Mouse (Mus musculus) heart, embryonic 16.5 days (tissue): ENCODE measurements around the gene Eif3d. TPM values are rescaled to one million over a fixed set of nuclear protein-coding genes. Genes with fewer than 3 reads are reported as not detected.
A peak's percentile ranks its signal among the peaks of the same experiment; 100 is the strongest.

Experiments
- ATAC-seq: fragments of 200-750 bp; cut with Nextera tagmentation; replicated peaks from 2 replicates; pipeline ENCODE4 v1.8.0; 2017; ENCODE audit warnings: moderate number of reproducible peaks; ENCODE audit not compliant: insufficient read depth, low FRiP score; ENCODE audit errors: extremely low read depth
- H3K27ac ChIP-seq: fragments of 300-500 bp; sonication (generic); 2 replicates; pipeline ENCODE4 v1.5.1; 2014; ENCODE audit warnings: mild to moderate bottlenecking, low read length, control low read depth, moderate library complexity
- H3K27me3 ChIP-seq: fragments of 300-500 bp; sonication (generic); 2 replicates; pipeline ENCODE4 v1.6.1; 2014; ENCODE audit warnings: low read length, mixed read lengths; ENCODE audit not compliant: control insufficient read depth, insufficient read depth
- H3K36me3 ChIP-seq: fragments of 300-500 bp; sonication (generic); 2 replicates; pipeline ENCODE4 v1.6.1; 2014; ENCODE audit not compliant: control insufficient read depth, insufficient read depth
- H3K4me1 ChIP-seq: fragments of 300-500 bp; sonication (generic); 2 replicates; pipeline ENCODE4 v1.6.1; 2014; ENCODE audit warnings: low read length, mixed read lengths; ENCODE audit not compliant: control insufficient read depth, insufficient read depth
- H3K4me2 ChIP-seq: fragments of 300-500 bp; sonication (generic); 2 replicates; pipeline ENCODE4 v1.6.1; 2014; ENCODE audit warnings: low read depth, mild to moderate bottlenecking, control low read depth, low read length
- H3K4me3 ChIP-seq: fragments of 300-500 bp; sonication (generic); 2 replicates; pipeline ENCODE4 v1.5.1; 2014; ENCODE audit warnings: mild to moderate bottlenecking, control low read depth, low read length
- H3K9ac ChIP-seq: fragments of 300-500 bp; sonication (generic); 2 replicates; pipeline ENCODE4 v1.6.1; 2014; ENCODE audit warnings: low read length, control low read depth
- H3K9me3 ChIP-seq: fragments of 300-500 bp; sonication (generic); replicated peaks from 2 replicates; pipeline ENCODE4 v1.6.1; 2016; ENCODE audit warnings: low read length; ENCODE audit not compliant: control insufficient read depth
- WGBS: fragments of 180-500 bp; shearing (Covaris S2); extraction: QIAGEN DNeasy Blood & Tissue Kit; methylation state at CpG from one replicate; pipeline ENCODE4 v1.1.7; 2014; 5-methylcytosine and 5-hydroxymethylcytosine counted together
- polyA plus RNA-seq: library from polyadenylated mRNA; unstranded; fragments of >200 nt; fragmentation: Nextera tagmentation; extraction: Ambion mirVana; gene quantifications from 2 replicates; pipeline ENCODE4 v1.2.1, GENCODE M21; 2015

Eif3d gene
- polyA plus RNA-seq, 1 experiment from 2014 or later, result 125 TPM

GRCm38 (mm10) chr15:77935673-77936375 is 34.8 kb downstream of the Eif3d start:
- 0 out of 2 replicates have a peak, but pooled peaks cover 2% of the 10 kb centered on the region for H3K4me1 ChIP-seq
- WGBS, result 78% methylated on average over 14 of the region's 14 CpGs
- H3K4me2 ChIP-seq, result no peak overlapping the region
- no peaks in the 10 kb centered on the region for H3K36me3 ChIP-seq
- H3K27ac ChIP-seq, result no peak overlapping the region
- H3K4me3 ChIP-seq, result no peak overlapping the region
- no peak for ATAC-seq
- H3K9me3 ChIP-seq, result no peaks in the 10 kb centered on the region
- no peak overlapping the region for H3K9ac ChIP-seq
- H3K27me3 ChIP-seq, result 0 out of 2 replicates have a peak, but pooled peaks cover 2% of the 10 kb centered on the region

GRCm38 (mm10) chr15:77934968-77935367 is 35.6 kb downstream of the Eif3d start:
- no peak for ATAC-seq
- H3K4me1 ChIP-seq, result peaks cover 3% of the 10 kb centered on the region
- no peak overlapping the region for H3K4me3 ChIP-seq
- 63% methylated on average over 5 of the region's 5 CpGs for WGBS
- no peak overlapping the region for H3K4me2 ChIP-seq
- H3K27ac ChIP-seq, result no peak overlapping the region
- no peak overlapping the region for H3K9ac ChIP-seq
- H3K9me3 ChIP-seq, result no peaks in the 10 kb centered on the region
- H3K36me3 ChIP-seq, result no peaks in the 10 kb centered on the region
- H3K27me3 ChIP-seq, result 0 out of 2 replicates have a peak, but pooled peaks cover 2% of the 10 kb centered on the region

GRCm38 (mm10) chr15:77934326-77934725 is 36.3 kb downstream of the Eif3d start:
- no peak overlapping the region for H3K27ac ChIP-seq
- 71% methylated on average over 11 of the region's 11 CpGs for WGBS
- H3K27me3 ChIP-seq, result 0 out of 2 replicates have a peak, but pooled peaks cover 2% of the 10 kb centered on the region
- no peaks in the 10 kb centered on the region for H3K36me3 ChIP-seq
- peaks cover 10% of the 10 kb centered on the region for H3K4me1 ChIP-seq
- no peak for ATAC-seq
- H3K4me3 ChIP-seq, result no peak overlapping the region
- H3K9me3 ChIP-seq, result no peaks in the 10 kb centered on the region
- no peak overlapping the region for H3K9ac ChIP-seq
- no peak overlapping the region for H3K4me2 ChIP-seq

- H3K4me2 ChIP-seq, result 0 out of 2 replicates have a peak overlapping the region, but pooled peaks have one; percentile 13
- no peak overlapping the region for H3K4me3 ChIP-seq
- ATAC-seq, result peak; percentile 45
- WGBS, result 2% methylated on average over 14 of the region's 14 CpGs
- peaks cover 10% of the 10 kb centered on the region for H3K4me1 ChIP-seq
- no peak overlapping the region for H3K27ac ChIP-seq
- 0 out of 2 replicates have a peak, but pooled peaks cover 2% of the 10 kb centered on the region for H3K27me3 ChIP-seq
- H3K36me3 ChIP-seq, result no peaks in the 10 kb centered on the region
- H3K9ac ChIP-seq, result no peak overlapping the region; the same call in 1 of the 2 replicates
- H3K9me3 ChIP-seq, result no peaks in the 10 kb centered on the region
Measured at GRCm38 (mm10) chr15:77933770-77934169, 36.8 kb downstream of the Eif3d start.

- no peak for ATAC-seq
- Histone ChIP-seq H3K27ac (no peak overlapping the region), H3K4me2 (no peak overlapping the region), H3K4me1 (peaks cover 10% of the 10 kb centered on the region), H3K9me3 (no peaks in the 10 kb centered on the region), H3K9ac (no peak overlapping the region), H3K36me3 (no peaks in the 10 kb centered on the region), H3K27me3 (0 out of 2 replicates have a peak, but pooled peaks cover 2% of the 10 kb centered on the region), H3K4me3 (no peak overlapping the region)
- WGBS, result 48% methylated on average over 3 of the region's 3 CpGs
Measured at GRCm38 (mm10) chr15:77933222-77933621, 37.4 kb downstream of the Eif3d start.

GRCm38 (mm10) chr15:77931689-77932016 is 39.0 kb downstream of the Eif3d start:
- 40% methylated on average over 6 of the region's 6 CpGs for WGBS
- H3K27me3 ChIP-seq, result 0 out of 2 replicates have a peak, but pooled peaks cover 2% of the 10 kb centered on the region
- no peak overlapping the region for H3K4me3 ChIP-seq
- no peak overlapping the region for H3K27ac ChIP-seq
- H3K36me3 ChIP-seq, result peaks cover 9% of the 10 kb centered on the region; the same call in 1 of the 2 replicates
- no peak overlapping the region for H3K4me2 ChIP-seq
- H3K9me3 ChIP-seq, result no peaks in the 10 kb centered on the region
- peaks cover 17% of the 10 kb centered on the region for H3K4me1 ChIP-seq
- H3K9ac ChIP-seq, result no peak overlapping the region
- no peak for ATAC-seq

- H3K27ac ChIP-seq, result no peak overlapping the region
- no peak for ATAC-seq
- WGBS, result 60% methylated on average over 6 of the region's 6 CpGs
- H3K36me3 ChIP-seq, result peaks cover 13% of the 10 kb centered on the region; the same call in 1 of the 2 replicates
- H3K9ac ChIP-seq, result no peak overlapping the region
- peaks cover 17% of the 10 kb centered on the region for H3K4me1 ChIP-seq
- 0 out of 2 replicates have a peak, but pooled peaks cover 2% of the 10 kb centered on the region for H3K27me3 ChIP-seq
- H3K9me3 ChIP-seq, result no peaks in the 10 kb centered on the region
- no peak overlapping the region for H3K4me3 ChIP-seq
- no peak overlapping the region for H3K4me2 ChIP-seq
Measured at GRCm38 (mm10) chr15:77930986-77931688, 39.5 kb downstream of the Eif3d start.

GRCm38 (mm10) chr15:77929804-77930203 is 40.8 kb downstream of the Eif3d start:
- Histone ChIP-seq H3K4me3 (peak overlapping the region; percentile 66), H3K36me3 (peaks cover 17% of the 10 kb centered on the region; the same call in 1 of the 2 replicates), H3K27me3 (0 out of 2 replicates have a peak, but pooled peaks cover under 1% of the 10 kb centered on the region), H3K4me2 (peak overlapping the region; percentile 92), H3K9me3 (no peaks in the 10 kb centered on the region), H3K9ac (peak overlapping the region; percentile 85), H3K27ac (peak overlapping the region; percentile 90; the same call in 1 of the 2 replicates), H3K4me1 (peaks cover 17% of the 10 kb centered on the region)
- no peak for ATAC-seq
- 47% methylated on average over 8 of the region's 8 CpGs for WGBS
